Mouse (Mus musculus): ENCODE data around the gene Ptma. TPM values are rescaled to one million over a fixed set of nuclear protein-coding genes. Genes with fewer than 3 reads are reported as not detected.

Ptma gene
- polyA plus RNA-seq, 1 experiment from 2014 or later, result 1,064 TPM

DNA sequence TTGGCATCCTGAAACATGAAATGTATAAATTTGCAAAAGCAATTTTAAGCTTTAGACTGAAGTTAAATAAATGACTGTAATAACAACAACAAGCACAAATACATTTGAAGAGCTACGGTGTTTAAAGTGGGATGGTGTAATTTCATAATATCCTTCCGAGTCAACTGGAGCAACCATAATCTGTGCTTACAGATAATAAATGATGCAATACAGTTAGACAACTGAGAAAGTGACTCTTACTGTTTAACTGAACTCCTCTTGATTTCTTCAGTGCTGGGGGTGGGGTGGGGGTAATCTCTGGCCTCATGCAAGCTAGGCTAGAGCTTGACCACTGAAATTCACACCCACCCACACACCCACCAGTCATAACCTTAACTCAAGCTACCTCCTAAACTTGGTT lies 44.9 kb downstream of the Ptma start:
- 82% methylated on average over 2 of the region's 2 CpGs for WGBS
- H3K27me3 ChIP-seq (ENCODE audit: control insufficient read depth, insufficient read depth, low read length), result no peaks in the 10 kb centered on the region
- no peak for ATAC-seq (replicated peaks; ENCODE audit: extremely low read depth, insufficient read depth, low FRiP score)
- no peaks in the 10 kb centered on the region for H3K4me1 ChIP-seq (ENCODE audit: control insufficient read depth, insufficient read depth, low read length)
- H3K36me3 ChIP-seq (ENCODE audit: control insufficient read depth, insufficient read depth), result peaks cover 7% of the 10 kb centered on the region; the same call in 1 of the 2 replicates
- H3K9me3 ChIP-seq (replicated peaks; ENCODE audit: control insufficient read depth, low read length), result no peaks in the 10 kb centered on the region
- H3K27ac ChIP-seq (ENCODE audit: low read length), result no peak overlapping the region
- no peak overlapping the region for H3K4me2 ChIP-seq (ENCODE audit: low read depth, low read length)
- H3K9ac ChIP-seq (ENCODE audit: low read length), result no peak overlapping the region
- H3K4me3 ChIP-seq (ENCODE audit: low read length), result no peak overlapping the region

- Histone ChIP-seq H3K9ac (ENCODE audit: low read length) (no peak overlapping the region), H3K36me3 (ENCODE audit: control insufficient read depth, insufficient read depth) (peaks cover 7% of the 10 kb centered on the region; the same call in 1 of the 2 replicates), H3K27me3 (ENCODE audit: control insufficient read depth, insufficient read depth, low read length) (no peaks in the 10 kb centered on the region), H3K27ac (ENCODE audit: low read length) (no peak overlapping the region), H3K4me2 (ENCODE audit: low read depth, low read length) (no peak overlapping the region), H3K4me1 (ENCODE audit: control insufficient read depth, insufficient read depth, low read length) (no peaks in the 10 kb centered on the region), H3K4me3 (ENCODE audit: low read length) (no peak overlapping the region), H3K9me3 (replicated peaks; ENCODE audit: control insufficient read depth, low read length) (no peaks in the 10 kb centered on the region)
- WGBS, result 39% methylated on average over 4 of the region's 4 CpGs
- ATAC-seq (replicated peaks; ENCODE audit: extremely low read depth, insufficient read depth, low FRiP score), result no peak
These were observed 45.4 kb downstream of the Ptma start for GRCm38 (mm10) chr1:86571941-86572340.

Other genes with a start within 250 kb of the Ptma start
- gene B3gnt7, start 223.9 kb upstream of the Ptma start, polyA plus RNA-seq (2015; fragmentation: Nextera tagmentation; extraction: Ambion mirVana), result 1.6 and 2.1 TPM in 2 replicates
- 230 and 276 TPM in 2 replicates for gene Ncl, start 167.3 kb upstream of the Ptma start, polyA plus RNA-seq (2015; fragmentation: Nextera tagmentation; extraction: Ambion mirVana)
- gene Nmur1, start 100.5 kb upstream of the Ptma start, polyA plus RNA-seq (2015; fragmentation: Nextera tagmentation; extraction: Ambion mirVana), result not detected in 2 replicates
- not detected in 2 replicates for gene Tex44, start 100.4 kb upstream of the Ptma start, polyA plus RNA-seq (2015; fragmentation: Nextera tagmentation; extraction: Ambion mirVana)
- gene Pde6d, start 55.9 kb downstream of the Ptma start, polyA plus RNA-seq (2015; fragmentation: Nextera tagmentation; extraction: Ambion mirVana), result 58.7 and 60.5 TPM in 2 replicates
- 24.1 and 26.0 TPM in 2 replicates for gene Cops7b, start 56.2 kb downstream of the Ptma start, polyA plus RNA-seq (2015; fragmentation: Nextera tagmentation; extraction: Ambion mirVana)
- gene Nppc, start 143.8 kb downstream of the Ptma start, polyA plus RNA-seq (2015; fragmentation: Nextera tagmentation; extraction: Ambion mirVana), result 1.2 and 1.4 TPM in 2 replicates
- 16.6 and 17.0 TPM in 2 replicates for gene Dis3l2, start 177.1 kb downstream of the Ptma start, polyA plus RNA-seq (2015; fragmentation: Nextera tagmentation; extraction: Ambion mirVana)